Mouse (Mus musculus): Measurements from ENCODE around the gene Borcs8.

DNA sequence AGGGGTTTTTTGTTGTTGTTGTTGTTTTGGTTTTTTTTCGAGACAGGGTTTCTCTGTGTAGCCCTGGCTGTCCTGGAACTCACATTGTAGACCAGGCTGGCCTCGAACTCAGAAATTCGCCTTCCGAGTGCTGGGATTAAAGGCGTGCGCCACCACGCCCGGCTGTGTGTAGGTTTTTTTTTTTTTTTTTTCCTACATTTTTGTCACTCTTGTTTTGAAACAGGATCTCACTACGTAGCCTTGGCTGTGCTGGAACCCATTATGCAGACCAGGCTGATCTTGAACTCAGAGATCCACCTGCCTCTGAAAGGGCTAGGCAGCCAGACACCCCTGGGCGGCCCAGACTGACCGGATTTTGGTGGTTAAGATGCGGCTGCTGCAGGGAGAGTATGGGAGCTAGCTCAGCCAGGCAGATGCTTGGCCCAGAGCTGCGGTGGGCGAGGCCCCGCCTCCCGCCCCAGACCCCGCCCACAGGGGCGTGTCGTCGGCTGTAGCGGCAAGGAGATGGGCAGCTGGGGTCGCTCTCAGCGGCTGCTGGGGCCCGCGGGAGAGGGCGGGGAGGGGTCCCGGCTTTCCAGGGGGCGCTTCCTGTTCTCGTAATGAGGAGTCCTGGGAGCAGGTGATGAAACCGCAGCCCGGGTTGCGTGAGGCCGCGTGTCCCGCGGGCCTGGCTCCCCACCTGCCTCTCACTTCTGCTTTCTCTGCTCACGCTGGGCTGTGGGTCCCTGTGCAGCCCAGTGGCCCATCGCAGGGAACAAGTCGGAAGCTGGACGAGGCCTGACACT lies 19.0 kb downstream of the Borcs8 start:
- TF ChIP-seq CTCF (IDR thresholded peaks at IDR 0.05; ENCODE audit: low read depth) (no peak), EP300 (IDR thresholded peaks at IDR 0.05; ENCODE audit: low read depth) (no peak)

Measured in liver, embryonic 14.5 days (tissue).